Mouse (Mus musculus) spleen, postnatal 14 days (tissue): ENCODE measurements around the gene Asic4.

Source experiments
- DNase-seq, 2 experiments: peaks; one replicate each; pipeline ENCODE4 v3.0.0; 2021 to 2022; ENCODE audit warnings: low spot score in 2 of 2

Asic4 gene

GRCm38 (mm10) chr1:75463652-75464204 lies 13.5 kb downstream of the Asic4 start:
- DNase-seq: no peak

GRCm38 (mm10) chr1:75467215-75467927 lies 17.1 kb downstream of the Asic4 start:
- peak in 1 of 2 experiments; percentile 54 for DNase-seq

DNA sequence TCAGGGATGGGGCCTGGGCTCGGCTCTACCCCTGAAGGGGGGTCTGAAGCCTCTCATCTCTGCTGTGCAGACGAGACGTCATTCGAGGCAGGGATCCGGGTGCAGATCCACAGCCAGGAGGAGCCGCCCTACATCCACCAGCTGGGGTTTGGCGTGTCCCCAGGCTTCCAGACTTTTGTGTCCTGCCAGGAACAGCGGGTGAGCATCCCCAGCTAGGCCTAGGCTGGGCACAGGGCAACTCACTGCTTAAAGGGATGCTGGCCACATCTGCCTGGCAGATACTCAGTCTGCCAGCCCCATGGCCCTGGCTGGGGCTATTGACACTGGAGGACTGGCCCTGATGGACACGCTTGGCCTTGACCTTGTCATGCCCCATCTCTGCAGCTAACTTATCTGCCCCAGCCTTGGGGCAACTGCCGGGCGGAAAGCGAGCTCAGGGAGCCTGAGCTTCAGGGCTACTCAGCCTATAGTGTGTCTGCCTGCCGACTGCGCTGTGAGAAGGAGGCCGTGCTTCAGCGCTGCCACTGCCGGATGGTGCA lies 19.1 kb downstream of the Asic4 start:
- DNase-seq: no peak

DNA sequence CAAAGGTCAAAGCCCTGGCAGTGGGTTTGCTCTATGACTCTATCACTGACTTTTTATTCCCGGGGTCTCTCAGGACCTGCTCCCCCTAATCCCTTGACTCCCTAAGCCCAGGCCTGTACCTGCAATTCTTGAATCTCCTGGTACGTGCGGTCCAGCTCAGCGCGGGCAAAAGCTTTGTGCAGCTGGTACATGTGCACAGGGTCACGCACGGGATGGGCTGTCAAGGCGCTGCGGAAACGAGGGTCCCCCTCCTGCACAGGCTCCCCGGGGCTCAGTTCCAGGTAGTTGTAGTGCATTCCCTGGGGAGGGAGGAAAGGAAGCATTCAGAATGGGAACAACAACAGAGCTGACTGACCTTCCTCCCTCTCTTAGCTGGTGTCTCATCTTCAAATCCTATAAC lies 26.2 kb downstream of the Asic4 start:
- DNase-seq: no peak

- DNase-seq: peak; percentile 64 to 73
Observed at GRCm38 (mm10) chr1:75477264-75477965, 27.2 kb downstream of the Asic4 start.

DNA sequence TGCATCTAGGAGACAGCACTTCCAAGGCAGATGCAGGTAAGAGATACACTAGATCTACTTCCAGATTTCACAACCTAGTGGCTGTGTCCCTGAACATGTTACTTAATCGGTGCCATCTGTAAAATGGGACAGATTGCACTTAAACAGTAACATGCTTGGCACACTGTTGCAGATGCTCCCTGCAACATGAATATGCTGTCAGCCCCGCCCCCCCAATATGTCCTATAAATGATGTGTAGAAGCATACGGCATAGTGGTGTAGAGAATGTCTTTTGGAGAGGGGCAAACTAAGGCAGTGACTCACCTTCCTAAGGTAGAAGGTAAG lies 27.7 kb downstream of the Asic4 start:
- DNase-seq: no peak

DNA sequence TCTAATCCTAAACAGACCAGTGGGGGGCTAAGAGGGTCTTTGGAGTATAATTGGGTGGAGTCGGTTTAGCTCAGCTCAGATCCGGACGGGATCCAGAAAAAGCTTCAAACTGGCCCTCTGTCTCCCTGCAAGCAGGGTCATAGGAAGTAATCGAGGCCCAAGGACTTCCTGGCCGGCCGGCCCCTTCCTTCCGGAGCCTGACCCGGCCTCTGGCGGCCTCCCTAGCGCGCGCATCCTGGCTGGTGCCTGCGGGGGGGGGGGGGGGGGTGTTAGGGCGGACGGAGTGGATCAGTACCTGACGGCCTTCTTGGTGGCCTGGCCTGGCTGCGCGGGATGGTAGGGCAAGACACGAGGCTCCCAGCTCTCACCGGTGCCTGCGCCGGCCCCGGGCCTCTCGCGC lies 28.3 kb downstream of the Asic4 start:
- DNase-seq: no peak

DNA sequence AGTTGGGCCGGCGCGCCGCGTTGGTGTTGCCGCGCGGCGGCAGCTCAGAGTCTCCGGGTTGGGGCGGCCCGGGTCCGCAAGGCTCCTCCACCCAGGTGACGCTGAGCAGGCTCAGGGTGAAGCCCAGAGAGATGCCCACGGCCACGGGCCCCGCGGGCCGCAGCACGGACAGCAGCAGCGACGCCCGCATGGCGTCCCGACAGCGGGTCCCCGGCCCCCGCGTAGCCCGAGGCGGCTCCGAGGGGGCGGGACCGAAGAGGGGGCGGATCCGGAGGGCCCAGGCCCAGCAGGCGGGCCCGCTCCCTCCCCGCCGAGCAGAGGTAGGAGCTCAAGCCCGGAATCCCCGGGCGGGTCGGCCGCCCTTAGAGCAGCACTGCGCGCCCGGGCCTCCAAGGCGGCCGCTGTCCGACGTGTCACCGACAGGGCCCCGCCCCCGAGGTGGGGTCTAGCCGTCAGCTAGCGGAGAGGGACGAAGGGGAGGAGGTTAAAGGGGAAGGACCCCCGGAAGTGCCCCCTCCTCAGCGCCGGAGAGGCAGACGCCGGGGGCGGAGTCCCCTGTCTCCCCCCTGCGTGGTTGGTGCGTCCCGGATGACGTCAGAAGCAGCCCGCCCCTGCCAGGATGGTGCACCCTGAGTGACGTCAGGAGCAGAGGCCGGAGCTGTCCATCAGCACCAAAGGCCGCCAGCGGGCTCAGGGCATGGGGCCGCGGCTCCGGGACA lies 28.8 kb downstream of the Asic4 start, which contains the start of the genes Chpf and Tmem198:
TSS of gene Chpf (minus strand) at position 392 of the 719 bp plus-strand sequence.
TSS of gene Tmem198 (plus strand) at position 617 of the 719 bp plus-strand sequence.
- peak; percentile 82 to 86 for DNase-seq

- no peak for DNase-seq
Observed at GRCm38 (mm10) chr1:75479635-75479989, 29.4 kb downstream of the Asic4 start.

DNA sequence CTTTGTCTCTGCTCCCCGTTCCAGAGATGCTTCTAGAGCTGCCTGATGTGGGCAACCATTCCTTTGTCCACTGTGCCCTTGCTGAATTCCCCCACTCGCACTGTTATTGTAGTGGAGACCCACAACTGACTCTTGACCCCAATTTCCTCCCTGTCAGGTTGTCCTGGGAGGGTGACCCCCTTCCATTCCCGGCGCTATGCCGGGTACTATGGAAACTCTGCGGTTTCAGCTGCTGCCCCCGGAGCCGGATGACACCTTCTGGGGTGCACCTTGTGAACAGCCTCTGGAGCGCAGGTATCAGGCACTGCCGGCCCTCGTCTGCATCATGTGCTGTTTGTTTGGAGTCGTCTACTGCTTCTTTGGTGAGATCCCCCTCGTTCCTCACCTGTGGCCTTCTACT lies 29.8 kb downstream of the Asic4 start:
- no peak for DNase-seq

DNA sequence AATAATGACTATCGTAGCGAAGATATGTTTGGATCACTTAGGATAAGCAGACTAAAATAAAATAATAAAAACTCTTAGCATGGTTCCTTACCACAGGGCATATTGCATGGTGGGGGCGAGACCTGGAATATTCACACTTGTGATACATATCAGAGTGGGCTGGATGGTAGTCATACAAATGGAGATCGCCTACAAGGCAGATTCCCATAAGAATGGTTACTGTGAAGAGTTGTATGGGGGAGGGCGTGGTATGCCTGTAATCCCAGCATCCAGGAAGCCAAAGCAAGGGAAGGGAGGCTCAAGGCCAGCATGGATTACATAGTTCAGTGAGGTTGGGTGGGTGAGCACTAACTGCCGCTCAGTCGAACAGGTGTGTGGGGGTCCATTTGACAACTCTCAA lies 30.5 kb downstream of the Asic4 start:
- no peak for DNase-seq

GRCm38 (mm10) chr1:75486561-75486960 lies 36.3 kb downstream of the Asic4 start:
- DNase-seq: no peak

DNA sequence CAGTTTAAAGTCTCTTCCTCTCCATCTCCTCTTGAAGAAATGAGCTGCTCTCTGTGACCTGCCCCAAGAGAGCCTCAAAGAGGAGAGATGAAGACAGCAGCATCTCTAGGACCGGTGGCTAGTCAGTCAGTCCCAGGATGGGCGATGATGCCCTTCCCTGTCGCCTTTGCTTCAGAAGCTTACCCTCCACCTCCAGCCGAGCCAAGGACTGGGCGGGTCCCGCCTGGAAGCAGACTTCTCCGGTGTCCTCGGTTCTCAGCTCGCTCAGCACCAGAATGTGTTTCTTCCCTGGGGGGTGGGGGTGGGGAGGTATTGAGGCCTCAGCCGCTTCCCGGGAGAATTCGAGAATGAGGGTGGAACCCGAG lies 36.8 kb downstream of the Asic4 start:
- no peak for DNase-seq

DNA sequence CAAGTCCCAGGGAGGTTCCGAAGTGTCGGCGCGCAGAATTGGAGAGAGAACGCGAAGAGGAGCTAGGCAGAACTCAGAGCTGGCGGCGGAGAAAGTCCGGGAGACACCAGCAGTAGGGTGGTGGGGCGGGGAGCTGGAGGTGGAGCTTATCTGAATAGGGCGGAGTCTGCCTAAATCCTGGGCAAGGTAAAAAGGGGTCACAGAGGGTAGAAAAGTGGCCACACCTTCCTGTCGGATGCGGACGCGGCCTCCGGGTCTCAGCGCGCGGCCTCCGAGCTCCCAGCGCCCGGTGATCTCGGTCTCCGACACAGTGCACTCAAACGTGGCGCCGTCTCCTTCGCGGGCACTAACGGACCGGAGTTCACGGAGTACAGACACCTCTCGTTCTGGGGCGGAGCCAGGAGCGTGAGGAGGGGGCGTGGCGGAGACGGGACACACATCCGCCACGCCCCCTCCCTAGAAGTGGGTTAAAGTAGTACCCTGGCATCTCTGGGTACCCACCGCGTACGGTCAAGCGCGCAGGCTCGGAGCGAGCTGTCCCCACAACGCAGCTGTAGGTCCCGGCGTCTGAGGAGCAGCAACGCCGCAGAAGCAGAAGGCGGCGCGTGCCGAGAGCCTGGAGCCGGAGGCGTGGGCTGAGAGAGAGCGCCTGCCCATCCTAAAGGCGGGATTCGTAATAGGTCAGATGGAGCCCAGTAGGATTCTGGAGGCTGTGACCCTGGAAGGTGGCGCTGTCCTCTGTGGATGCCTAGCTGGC lies 37.3 kb downstream of the Asic4 start:
- peak in 1 of 2 experiments; percentile 14 for DNase-seq

- no peak for DNase-seq
Observed at GRCm38 (mm10) chr1:75490785-75491551, 40.7 kb downstream of the Asic4 start.

DNA sequence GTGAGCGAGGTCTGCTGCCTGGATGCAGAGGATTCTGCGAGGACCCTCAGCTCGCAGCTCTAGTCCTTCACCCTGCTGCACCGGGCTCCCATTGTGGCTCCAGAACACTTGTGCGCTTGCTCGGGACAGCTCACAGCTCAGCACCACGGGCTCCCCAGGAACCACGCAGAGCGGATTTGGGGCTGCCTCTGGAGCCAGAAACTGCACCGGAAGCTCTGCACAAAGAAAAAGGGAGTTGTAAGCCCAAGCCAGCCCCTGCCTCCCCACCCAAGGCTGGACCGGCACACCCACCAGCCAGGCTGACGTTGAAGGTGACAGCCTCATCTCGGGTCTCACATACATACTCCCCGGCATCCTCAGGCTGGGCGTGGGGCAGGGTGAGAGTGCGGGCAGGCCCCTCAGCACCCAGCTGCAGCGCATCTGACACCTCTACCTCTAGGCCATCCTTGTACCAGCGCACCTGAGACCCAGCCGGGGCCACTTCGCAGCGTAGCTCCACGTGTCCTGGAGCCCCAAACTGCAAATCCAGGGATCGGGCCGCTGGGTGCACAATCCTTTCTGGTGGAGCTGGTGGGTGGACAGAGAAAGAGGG lies 42.4 kb downstream of the Asic4 start:
- no peak for DNase-seq

DNA sequence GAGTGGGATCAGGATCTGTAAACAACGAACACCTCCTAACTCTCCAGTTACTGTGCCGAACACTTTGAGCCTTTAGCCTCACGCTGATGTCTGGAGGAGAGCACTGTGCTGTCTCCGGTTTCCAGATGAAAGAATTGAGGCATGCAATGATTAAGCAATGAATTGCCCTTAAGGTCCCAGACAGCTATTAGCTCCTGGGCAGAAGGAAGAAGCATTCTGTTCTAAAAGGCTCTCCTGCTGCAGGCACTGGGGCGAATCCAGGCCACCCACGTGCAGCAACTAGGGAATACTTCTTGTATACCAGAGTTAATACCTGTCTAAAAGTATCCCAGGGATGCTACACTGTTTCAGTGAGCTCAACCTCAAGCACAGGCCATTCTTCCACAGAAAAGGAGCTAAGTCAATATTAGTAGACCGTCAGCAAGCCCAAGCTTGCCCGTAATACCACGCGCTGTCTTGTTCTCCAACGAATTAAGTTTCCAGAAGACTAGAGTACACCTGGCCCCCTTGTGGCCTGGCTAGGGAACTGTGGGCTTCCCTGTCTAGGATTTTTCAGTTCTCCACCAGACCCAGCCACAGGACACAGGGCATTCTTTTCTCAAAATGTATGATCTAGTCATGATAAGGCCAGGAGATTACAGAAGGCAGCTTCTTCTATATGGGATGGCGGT lies 44.8 kb downstream of the Asic4 start:
- no peak for DNase-seq

DNA sequence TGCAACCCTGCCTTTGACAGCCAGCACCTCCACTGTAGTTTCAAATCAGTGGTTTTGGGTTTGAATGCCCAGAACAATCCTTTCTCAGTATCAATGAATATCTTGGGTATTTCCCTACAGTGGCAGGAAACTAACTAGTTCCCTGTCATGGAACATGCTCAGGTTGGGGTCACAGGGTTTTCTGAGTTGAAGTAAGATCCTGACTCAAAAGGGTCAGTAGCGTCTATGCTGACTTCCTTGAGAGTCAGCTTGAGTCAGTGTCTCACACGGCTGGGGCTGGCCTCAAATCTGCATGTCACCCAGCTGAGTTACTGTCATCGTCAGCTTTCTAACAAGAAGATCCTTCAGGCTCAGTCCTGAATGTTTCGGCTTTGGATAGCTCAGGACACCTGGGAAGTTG lies 48.7 kb downstream of the Asic4 start:
- DNase-seq: no peak

GRCm38 (mm10) chr1:75499441-75499840 lies 49.2 kb downstream of the Asic4 start:
- DNase-seq: no peak

GRCm38 (mm10) chr1:75501905-75502304 lies 51.7 kb downstream of the Asic4 start:
- no peak for DNase-seq
